Mouse (Mus musculus) right cerebral cortex, adult 2 months (tissue): ENCODE data around the gene Zbed3.
"Not testable (repeated sequence)": the region's sequence is repeated elsewhere in the genome, so short reads cannot be mapped to it uniquely, and the experiment has no call there.

Experiments
- DNase-seq, 2 experiments: peaks; one replicate each; pipeline ENCODE4 v3.0.0; 2021 to 2022; ENCODE audit warnings: low spot score in 2 of 2

Gene Zbed3

GRCm38 (mm10) chr13:95332086-95332899, 8.9 kb downstream of the Zbed3 start:
- no peak for DNase-seq

DNA sequence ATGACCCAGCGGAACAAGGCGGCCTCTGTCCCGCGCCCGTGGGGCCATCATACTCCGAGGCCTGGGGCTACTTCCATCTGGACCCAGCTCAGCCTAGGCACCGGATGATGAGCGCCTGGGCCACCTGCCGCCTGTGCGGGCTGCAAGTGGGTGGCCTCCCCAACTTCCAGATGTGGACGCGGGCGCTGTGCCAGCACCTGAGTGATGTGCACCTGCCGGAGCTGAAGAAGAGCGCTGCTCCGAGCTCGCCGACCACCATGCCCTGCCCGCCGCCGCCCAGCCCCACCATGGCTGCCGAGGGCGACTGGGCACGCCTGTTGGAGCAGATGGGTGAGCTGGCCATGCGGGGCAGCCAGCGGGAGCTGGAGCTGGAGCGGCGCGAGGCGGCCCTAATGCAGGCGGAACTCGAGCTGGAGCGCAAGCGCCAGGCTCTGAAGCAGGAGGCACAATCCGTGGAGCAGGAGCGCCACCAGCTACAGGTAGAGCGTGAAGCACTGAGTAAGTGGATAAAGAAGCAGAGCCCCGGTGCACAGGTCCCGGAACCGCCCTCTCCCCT, 12.8 kb downstream of the Zbed3 start:
- peak; percentile 27 to 29 for DNase-seq

DNA sequence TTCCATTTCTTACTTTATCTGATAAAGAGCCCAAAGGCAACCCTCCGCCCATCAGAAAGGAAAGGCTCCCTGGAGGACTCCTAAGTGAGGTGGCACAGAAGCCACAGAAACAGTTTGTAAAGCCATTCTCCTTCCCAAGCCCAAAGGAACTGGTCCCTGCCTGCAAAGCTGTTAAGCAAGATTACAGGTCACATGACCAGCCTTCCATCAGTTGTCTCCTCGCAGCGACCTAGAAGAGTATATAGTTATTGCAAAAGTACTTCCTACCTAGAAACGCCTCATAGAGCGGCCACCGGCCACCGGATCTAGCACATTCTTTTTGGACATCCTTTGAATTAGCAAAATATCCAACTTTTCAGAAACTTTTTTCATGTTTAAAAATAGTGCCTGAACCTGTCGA, 20.1 kb downstream of the Zbed3 start:
- DNase-seq, result no peak

DNA sequence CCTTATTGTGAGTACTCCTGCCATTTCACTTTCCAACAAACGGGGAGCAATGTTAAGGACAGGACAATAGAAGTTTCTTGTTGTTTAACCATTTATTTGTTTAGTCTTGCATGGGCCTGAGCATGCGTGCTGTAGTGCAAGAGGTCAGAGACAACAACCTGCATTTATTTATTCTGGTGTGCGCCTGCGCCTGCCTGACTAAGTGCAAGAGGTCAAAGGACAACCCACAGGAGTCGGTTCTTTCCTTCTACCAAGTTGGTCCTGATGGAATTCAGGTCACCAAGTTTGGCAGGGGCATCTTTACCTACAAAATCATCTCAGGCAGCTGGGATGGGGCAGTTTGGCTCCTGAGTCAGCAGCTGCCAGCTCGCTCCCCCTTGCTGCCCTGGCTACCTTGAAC, 22.5 kb downstream of the Zbed3 start:
- DNase-seq, result no peak

DNA sequence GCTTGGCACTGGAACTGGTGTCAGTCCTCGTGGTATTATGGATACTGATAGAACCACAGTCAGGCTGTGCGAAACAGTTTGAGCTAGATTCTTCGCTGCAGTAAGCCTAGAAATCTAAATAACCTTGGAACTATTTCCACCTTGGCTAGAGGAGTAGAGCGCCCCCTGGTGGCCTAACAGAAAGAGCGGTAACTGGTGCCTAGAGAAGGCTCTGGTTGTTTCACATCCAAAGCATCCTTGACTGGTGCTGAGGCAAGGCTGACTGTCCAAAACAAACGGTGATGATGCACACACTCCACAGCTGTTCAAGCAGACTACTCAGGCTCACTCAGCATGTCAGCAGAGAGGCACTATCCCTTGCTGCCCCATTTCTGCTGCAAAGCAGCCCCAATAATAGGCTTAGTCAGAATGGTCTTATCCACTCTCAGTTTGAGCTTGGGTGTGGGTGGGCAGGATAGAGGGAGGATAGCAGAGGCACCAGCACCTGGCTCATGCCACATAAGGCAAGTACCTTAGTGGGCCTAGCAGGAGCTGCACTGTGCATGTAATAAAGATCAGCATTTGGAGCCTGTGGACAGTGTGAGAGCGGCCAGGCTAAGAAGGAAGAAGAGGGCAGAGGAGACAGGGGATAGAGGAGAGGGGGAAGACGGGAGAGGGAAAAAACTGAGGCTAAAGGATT, 23.7 kb downstream of the Zbed3 start:
- peak; percentile 89 to 91 for DNase-seq

DNA sequence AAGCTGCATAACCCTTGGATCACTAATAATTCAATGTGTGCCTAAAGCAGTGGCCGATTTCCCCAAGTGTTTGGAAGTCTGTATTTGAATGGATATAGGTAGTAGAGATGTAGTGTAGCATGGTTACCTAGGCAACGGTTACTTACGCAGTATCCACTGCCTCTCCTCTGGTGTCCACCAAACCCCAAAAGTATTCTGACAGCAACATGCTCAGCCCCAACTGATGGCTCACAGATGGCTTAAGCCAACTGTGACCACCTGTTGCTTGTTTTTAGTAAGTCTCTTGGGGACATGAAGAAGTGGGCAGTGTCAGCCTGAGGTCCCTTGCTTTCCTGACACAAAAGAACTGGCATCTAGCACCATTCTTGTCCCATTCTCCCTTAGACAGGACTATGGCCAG, 25.1 kb downstream of the Zbed3 start:
- DNase-seq, result no peak

DNA sequence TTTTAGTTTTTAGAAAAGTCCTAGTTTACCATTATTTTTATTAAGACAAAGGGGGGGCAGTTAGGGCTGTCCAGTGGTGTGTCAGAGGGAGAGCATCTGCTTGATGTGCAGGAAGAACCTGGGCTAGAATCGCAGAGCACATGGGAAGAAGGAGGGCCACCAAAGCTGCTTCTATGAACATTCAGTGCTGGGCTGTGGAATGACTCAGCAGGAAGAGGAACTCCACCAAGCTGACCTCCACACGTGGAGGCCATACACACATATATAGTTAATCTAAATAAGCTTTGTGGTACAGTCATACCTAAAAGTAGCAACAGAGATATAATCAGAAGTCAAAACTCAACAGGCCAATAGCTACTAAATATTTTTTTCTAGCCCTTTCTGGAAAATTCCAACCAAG, 34.8 kb downstream of the Zbed3 start:
- DNase-seq, result no peak

- no peak for DNase-seq
These were observed 40.0 kb downstream of the Zbed3 start for GRCm38 (mm10) chr13:95363440-95363839.

- DNase-seq, result no peak
These were observed 42.9 kb downstream of the Zbed3 start for GRCm38 (mm10) chr13:95366356-95366755.

- peak; percentile 92 to 95 for DNase-seq
These were observed 51.5 kb downstream of the Zbed3 start, which contains the start of gene Aggf1 for GRCm38 (mm10) chr13:95374701-95375553. TSS of gene Aggf1 (minus strand) at chr13:95375352.

GRCm38 (mm10) chr13:95375554-95375914, 52.1 kb downstream of the Zbed3 start:
- DNase-seq, result no peak

- not testable (repeated sequence) for DNase-seq
These were observed 53.4 kb downstream of the Zbed3 start for GRCm38 (mm10) chr13:95376689-95377289.

GRCm38 (mm10) chr13:95378696-95379095, 55.3 kb downstream of the Zbed3 start:
- DNase-seq, result no peak

DNA sequence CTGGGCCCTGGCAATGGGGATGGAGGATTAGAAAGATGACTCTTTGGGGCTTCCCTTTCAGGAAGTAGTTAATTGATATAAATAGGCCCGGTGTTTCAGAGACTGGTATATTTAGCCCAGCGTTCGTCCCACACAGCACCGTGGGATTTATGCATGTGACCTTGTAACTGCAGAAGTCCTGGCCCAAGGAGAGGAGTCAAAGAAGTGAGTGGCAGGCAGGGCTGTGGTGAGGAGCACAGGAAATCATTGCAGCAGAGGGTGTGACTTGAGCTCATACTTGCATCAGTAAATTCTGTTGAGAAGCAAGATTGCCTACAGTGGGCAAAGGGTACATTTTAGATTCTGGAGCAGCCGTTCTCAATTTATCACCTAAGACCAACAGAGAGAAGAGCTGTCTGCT, 59.0 kb downstream of the Zbed3 start:
- no peak for DNase-seq
